Mouse (Mus musculus): ENCODE measurements around the gene Spata4.
"Not testable (repeated sequence)": the region's sequence is repeated elsewhere in the genome, so short reads cannot be mapped to it uniquely, and the experiment has no call there.

GRCm38 (mm10) chr8:54616710-54617109 lies 16.1 kb downstream of the Spata4 start:
- TF ChIP-seq GATA1 (IDR thresholded peaks at IDR 0.05; ENCODE audit: borderline replicate concordance, low read length); FLI1 (IDR thresholded peaks at IDR 0.05; ENCODE audit: low read length): not testable (repeated sequence)
